In the genomic region with DNA sequence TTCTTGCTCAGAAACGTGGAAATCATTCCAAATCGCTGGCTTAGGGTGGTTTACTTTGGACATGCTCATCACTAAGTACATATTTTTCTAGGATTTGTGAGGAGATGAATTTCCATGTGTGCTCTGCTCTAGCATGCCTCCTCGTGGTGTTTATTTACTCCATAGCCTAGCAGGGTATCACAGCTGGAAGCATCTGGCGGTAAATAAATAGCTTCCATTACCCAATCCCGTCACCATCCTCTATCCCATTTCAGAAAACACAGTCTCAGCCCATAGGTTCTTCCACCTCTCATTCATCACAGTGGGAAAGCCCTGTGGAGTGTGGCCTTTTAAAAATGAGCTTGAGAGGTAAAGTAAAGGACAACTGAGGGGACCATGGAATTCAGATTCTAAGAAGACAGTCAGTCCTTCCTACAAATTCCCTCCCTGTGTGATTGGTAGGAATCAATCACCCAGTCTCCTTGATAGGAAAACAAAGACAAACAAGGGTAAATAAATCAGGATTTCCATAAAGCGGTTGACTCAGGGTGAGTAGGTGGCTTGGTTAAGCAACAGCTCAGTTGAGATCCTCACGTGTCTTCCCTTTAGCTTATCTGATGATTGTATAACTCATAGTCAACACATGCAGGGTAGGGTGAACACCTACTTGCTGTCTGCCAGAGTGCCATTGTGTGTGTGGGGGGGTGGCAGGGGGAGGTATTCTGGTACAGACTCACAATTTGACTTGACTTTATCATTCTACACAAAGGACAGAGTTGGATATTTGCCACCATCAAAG, we compare ENCODE assay signal across 14 mouse cellular contexts.
"Had no signal": no experiment of that assay in that cellular context is flagged by ENCODE, and none has a peak within 500 bp of the region (broad histone marks: within the 10 kb centered on the region; RNA-seq: fewer than 3 reads in every experiment).

No protein-coding gene starts in this region.

- H3K9ac ChIP-seq: hindbrain, embryonic 14.5 days; liver, embryonic 14.5 days; lung, embryonic 15.5 days had no signal

- DNase-seq: kidney, adult 2 months; kidney, postnatal 25 days; layer of hippocampus, postnatal 36 days; midbrain, embryonic 14.5 days; thymus, postnatal 25 days had no signal

- H3K4me3 ChIP-seq: left cerebral cortex, adult 2 months; lung, embryonic 15.5 days; megakaryocyte, embryonic 14.5 days had no signal

- ATAC-seq: hindbrain, postnatal 0 days; inflammation-experienced regulatory T-cells, adult 6 months had no signal

- H3K27me3 ChIP-seq: lung, embryonic 15.5 days; megakaryocyte, embryonic 14.5 days had no signal

- H3K9me3 ChIP-seq: lung, embryonic 15.5 days; megakaryocyte, embryonic 14.5 days had no signal

- H3K27ac ChIP-seq: hindbrain, embryonic 14.5 days; hindbrain, postnatal 0 days; kidney, postnatal 0 days; left cerebral cortex, adult 2 months; liver, embryonic 14.5 days; lung, embryonic 15.5 days had no signal

- H3K36me3 ChIP-seq: lung, embryonic 15.5 days had no signal

- H3K4me2 ChIP-seq: hindbrain, embryonic 14.5 days; lung, embryonic 15.5 days; midbrain, embryonic 11.5 days had no signal
